Mouse (Mus musculus): ENCODE measurements at regions not wholly inside any gene's neighbourhood (a gene's known extent, or its start where the extent isn't known, plus 50 kb on each side); places are given as distances from the start of the nearest gene placed in this dataset.

DNA sequence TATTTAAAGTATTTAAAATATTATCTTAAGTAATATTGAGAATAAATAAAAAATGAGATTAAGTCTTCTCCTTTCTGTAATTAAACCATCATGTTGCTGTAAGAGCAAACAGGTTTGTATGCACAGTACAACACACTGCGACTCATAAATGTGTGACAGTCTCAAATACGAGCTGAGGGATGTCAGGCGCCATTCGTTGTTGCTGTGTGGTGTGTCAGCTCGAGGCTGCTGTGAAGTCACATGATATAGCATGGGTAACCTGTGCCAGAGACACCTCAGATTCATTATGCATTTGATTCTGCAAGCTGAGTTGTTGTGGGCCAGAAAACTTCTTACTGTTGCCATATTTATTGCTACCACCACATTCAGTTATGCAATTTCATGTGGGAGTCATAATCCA, 307.4 kb downstream of the Rnls start:
- no peaks in the 10 kb centered on the region for H3K27me3 ChIP-seq (ENCODE audit: insufficient read depth, low read length)
- H3K36me3 ChIP-seq (ENCODE audit: insufficient read depth, low read length): no peaks in the 10 kb centered on the region
- H3K4me1 ChIP-seq (replicated peaks; ENCODE audit: low read depth, low read length): no peaks in the 10 kb centered on the region
- H3K9me3 ChIP-seq (ENCODE audit: low read length): peaks cover 9% of the 10 kb centered on the region; the same call in 1 of the 2 replicates
- no peak overlapping the region for H3K4me3 ChIP-seq (replicated peaks; ENCODE audit: low read length)
- TF ChIP-seq CTCF (conservative IDR thresholded peaks at IDR 0.05; ENCODE audit: low read length) (no peak), NANOG (IDR thresholded peaks at IDR 0.05; ENCODE audit: borderline replicate concordance, low read length) (no peak), POU5F1 (IDR thresholded peaks at IDR 0.05; ENCODE audit: borderline replicate concordance, low read length) (no peak)

Data from E14TG2a.4 (cell line).